Mouse (Mus musculus): ENCODE measurements around the gene Dusp13. TPM values are rescaled to one million over a fixed set of nuclear protein-coding genes. Genes with fewer than 3 reads are reported as not detected.

Dusp13 gene
- 1.2 and 2.9 TPM in 2 replicates for polyA plus RNA-seq (2012; ENCODE audit: insufficient read depth, insufficient read length, missing spikeins)

- peak within 1 kb of the TSS; percentile 98 for H3K4me3 ChIP-seq (ENCODE audit: insufficient read depth, low read depth, low read length)
- H3K27ac ChIP-seq (replicated peaks; ENCODE audit: low read depth, low read length), result peak within 1 kb of the TSS; percentile 65
- H3K4me1 ChIP-seq (ENCODE audit: control insufficient read depth, insufficient read depth, insufficient read length, low read length), result 0 out of 2 replicates have a peak, but pooled peaks cover 2% of the 10 kb centered on the region
Measured at GRCm38 (mm10) chr14:21750881-21751542, at the start of gene Dusp13. Gene Dusp13, minus strand, starts transcription at chr14:21751181.

GRCm38 (mm10) chr14:21800641-21801040 lies 49.7 kb upstream of the Dusp13 start:
- Histone ChIP-seq H3K27ac (replicated peaks; ENCODE audit: low read depth, low read length) (no peak overlapping the region), H3K4me3 (ENCODE audit: insufficient read depth, low read depth, low read length) (no peak overlapping the region), H3K4me1 (ENCODE audit: control insufficient read depth, insufficient read depth, insufficient read length, low read length) (no peaks in the 10 kb centered on the region)

- no peak overlapping the region for H3K4me3 ChIP-seq (ENCODE audit: insufficient read depth, low read depth, low read length)
- H3K4me1 ChIP-seq (ENCODE audit: control insufficient read depth, insufficient read depth, insufficient read length, low read length), result no peaks in the 10 kb centered on the region
- no peak overlapping the region for H3K27ac ChIP-seq (replicated peaks; ENCODE audit: low read depth, low read length)
Measured at GRCm38 (mm10) chr14:21792250-21792649, 41.3 kb upstream of the Dusp13 start.

GRCm38 (mm10) chr14:21791722-21792121 lies 40.7 kb upstream of the Dusp13 start:
- no peak overlapping the region for H3K4me3 ChIP-seq (ENCODE audit: insufficient read depth, low read depth, low read length)
- no peaks in the 10 kb centered on the region for H3K4me1 ChIP-seq (ENCODE audit: control insufficient read depth, insufficient read depth, insufficient read length, low read length)
- no peak overlapping the region for H3K27ac ChIP-seq (replicated peaks; ENCODE audit: low read depth, low read length)

- H3K4me1 ChIP-seq (ENCODE audit: control insufficient read depth, insufficient read depth, insufficient read length, low read length), result no peaks in the 10 kb centered on the region
- H3K27ac ChIP-seq (replicated peaks; ENCODE audit: low read depth, low read length), result no peak overlapping the region
- H3K4me3 ChIP-seq (ENCODE audit: insufficient read depth, low read depth, low read length), result no peak overlapping the region
Measured at GRCm38 (mm10) chr14:21790585-21791251, 39.7 kb upstream of the Dusp13 start.

- Histone ChIP-seq H3K27ac (replicated peaks; ENCODE audit: low read depth, low read length) (no peak overlapping the region), H3K4me3 (ENCODE audit: insufficient read depth, low read depth, low read length) (no peak overlapping the region), H3K4me1 (ENCODE audit: control insufficient read depth, insufficient read depth, insufficient read length, low read length) (no peaks in the 10 kb centered on the region)
Measured at GRCm38 (mm10) chr14:21788121-21788520, 37.1 kb upstream of the Dusp13 start.

- Histone ChIP-seq H3K4me3 (ENCODE audit: insufficient read depth, low read depth, low read length) (no peak overlapping the region), H3K4me1 (ENCODE audit: control insufficient read depth, insufficient read depth, insufficient read length, low read length) (no peaks in the 10 kb centered on the region), H3K27ac (replicated peaks; ENCODE audit: low read depth, low read length) (no peak overlapping the region)
Measured at GRCm38 (mm10) chr14:21787374-21787773, 36.4 kb upstream of the Dusp13 start.

- no peaks in the 10 kb centered on the region for H3K4me1 ChIP-seq (ENCODE audit: control insufficient read depth, insufficient read depth, insufficient read length, low read length)
- no peak overlapping the region for H3K27ac ChIP-seq (replicated peaks; ENCODE audit: low read depth, low read length)
- H3K4me3 ChIP-seq (ENCODE audit: insufficient read depth, low read depth, low read length), result no peak overlapping the region
Measured at GRCm38 (mm10) chr14:21786500-21786899, 35.5 kb upstream of the Dusp13 start.

- Histone ChIP-seq H3K4me3 (ENCODE audit: insufficient read depth, low read depth, low read length) (no peak overlapping the region), H3K27ac (replicated peaks; ENCODE audit: low read depth, low read length) (no peak overlapping the region), H3K4me1 (ENCODE audit: control insufficient read depth, insufficient read depth, insufficient read length, low read length) (no peaks in the 10 kb centered on the region; the same call in 1 of the 2 replicates)
Measured at GRCm38 (mm10) chr14:21776201-21776600, 25.2 kb upstream of the Dusp13 start.

- Histone ChIP-seq H3K4me3 (ENCODE audit: insufficient read depth, low read depth, low read length) (no peak overlapping the region), H3K4me1 (ENCODE audit: control insufficient read depth, insufficient read depth, insufficient read length, low read length) (no peaks in the 10 kb centered on the region; the same call in 1 of the 2 replicates), H3K27ac (replicated peaks; ENCODE audit: low read depth, low read length) (no peak overlapping the region)
Measured at GRCm38 (mm10) chr14:21773946-21774345, 23.0 kb upstream of the Dusp13 start.

GRCm38 (mm10) chr14:21772506-21773281 lies 21.7 kb upstream of the Dusp13 start:
- H3K4me1 ChIP-seq (ENCODE audit: control insufficient read depth, insufficient read depth, insufficient read length, low read length), result no peaks in the 10 kb centered on the region; the same call in 1 of the 2 replicates
- no peak overlapping the region for H3K27ac ChIP-seq (replicated peaks; ENCODE audit: low read depth, low read length)
- no peak overlapping the region for H3K4me3 ChIP-seq (ENCODE audit: insufficient read depth, low read depth, low read length)

- Histone ChIP-seq H3K27ac (replicated peaks; ENCODE audit: low read depth, low read length) (no peak overlapping the region), H3K4me3 (ENCODE audit: insufficient read depth, low read depth, low read length) (no peak overlapping the region)
Measured at GRCm38 (mm10) chr14:21766398-21766958, 15.5 kb upstream of the Dusp13 start.

GRCm38 (mm10) chr14:21765754-21766397 lies 14.9 kb upstream of the Dusp13 start:
- Histone ChIP-seq H3K27ac (replicated peaks; ENCODE audit: low read depth, low read length) (no peak overlapping the region), H3K4me3 (ENCODE audit: insufficient read depth, low read depth, low read length) (no peak overlapping the region), H3K4me1 (ENCODE audit: control insufficient read depth, insufficient read depth, insufficient read length, low read length) (0 out of 2 replicates have a peak, but pooled peaks cover 3% of the 10 kb centered on the region)

More at GRCm38 (mm10) chr14:21766398-21766958, 15.5 kb upstream of the Dusp13 start:
- peaks cover 3% of the 10 kb centered on the region; the same call in 1 of the 2 replicates for H3K4me1 ChIP-seq (ENCODE audit: control insufficient read depth, insufficient read depth, insufficient read length, low read length)

GRCm38 (mm10) chr14:21764646-21765045 lies 13.7 kb upstream of the Dusp13 start:
- no peak overlapping the region for H3K4me3 ChIP-seq (ENCODE audit: insufficient read depth, low read depth, low read length)
- no peak overlapping the region for H3K27ac ChIP-seq (replicated peaks; ENCODE audit: low read depth, low read length)
- H3K4me1 ChIP-seq (ENCODE audit: control insufficient read depth, insufficient read depth, insufficient read length, low read length), result 0 out of 2 replicates have a peak, but pooled peaks cover 3% of the 10 kb centered on the region
